23 mouse cellular contexts compared by ENCODE assay signal in the genomic region with DNA sequence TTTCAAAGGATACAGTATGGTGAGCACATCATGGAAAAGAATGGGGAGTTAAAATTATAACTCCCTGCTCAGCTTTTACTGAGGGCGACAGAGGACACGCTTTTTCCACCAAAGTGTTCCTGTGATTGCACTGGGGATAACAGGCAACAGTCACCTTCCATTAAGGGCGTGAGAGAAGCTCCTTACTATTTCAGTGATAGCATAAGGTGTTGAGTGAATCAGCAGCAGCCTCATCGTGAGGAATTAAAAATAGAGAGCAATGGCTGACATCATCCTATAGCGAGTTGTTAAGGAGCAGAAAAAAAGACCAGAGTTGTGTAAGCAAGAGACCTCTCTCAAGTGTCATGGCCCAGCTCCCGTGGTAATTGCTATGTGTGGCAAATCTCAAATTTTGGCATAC. TPM values are rescaled to one million over a fixed set of nuclear protein-coding genes. Genes with fewer than 3 reads are reported as not detected.
A peak's percentile ranks its signal among the peaks of the same experiment; 100 is the strongest.
DNase-seq lines count a peak whose midpoint lies in the region; ATAC-seq lines count a peak whose summit lies in the region.
"Had no signal": no experiment of that assay in that cellular context is flagged by ENCODE, and none has a peak within 500 bp of the region (broad histone marks: within the 10 kb centered on the region; RNA-seq: fewer than 3 reads in every experiment).

No protein-coding gene starts in this region.

- H3K4me2 ChIP-seq in heart, embryonic 13.5 days = peak overlapping the region; percentile 27
- H3K4me2 ChIP-seq: forebrain, embryonic 12.5 days; liver, embryonic 11.5 days; neural tube, embryonic 13.5 days had no signal

- no peaks in the 10 kb centered on the region for H3K27me3 ChIP-seq in heart, embryonic 13.5 days (replicated peaks)
- H3K27me3 ChIP-seq: forebrain, embryonic 12.5 days; megakaryocyte, embryonic 14.5 days; neural tube, embryonic 13.5 days had no signal

- no peak overlapping the region for H3K4me3 ChIP-seq in heart, embryonic 13.5 days
- no peak overlapping the region for H3K4me3 ChIP-seq in macrophage (ENCODE audit: inconsistent target)
- H3K4me3 ChIP-seq: forebrain, embryonic 12.5 days; megakaryocyte, embryonic 14.5 days; neural tube, embryonic 13.5 days had no signal

- H3K79me2 ChIP-seq in macrophage (ENCODE audit: inconsistent target) = peaks cover 88% of the 10 kb centered on the region

- peak overlapping the region; percentile 58 for H3K27ac ChIP-seq in heart, embryonic 13.5 days (replicated peaks)
- peak overlapping the region; percentile 75; the same call in 1 of the 2 replicates for H3K27ac ChIP-seq in macrophage
- H3K27ac ChIP-seq: forebrain, embryonic 12.5 days; neural tube, embryonic 13.5 days; stomach, postnatal 0 days had no signal

- no peaks in the 10 kb centered on the region for H3K36me3 ChIP-seq in heart, embryonic 13.5 days
- H3K36me3 ChIP-seq in macrophage (ENCODE audit: inconsistent target) = peaks cover 1% of the 10 kb centered on the region; the same call in 1 of the 2 replicates
- H3K36me3 ChIP-seq: forebrain, embryonic 12.5 days; neural tube, embryonic 13.5 days had no signal

- no peak for DNase-seq in heart, adult 8-10 months (ENCODE audit: low spot score)
- peak; percentile 10 to 17 for DNase-seq in left cerebral cortex, adult 18-20 months (ENCODE audit: low spot score in 2 of 2)
- no peak for DNase-seq in left cerebral cortex, postnatal 10 days (ENCODE audit: extremely low spot score in 1 of 2, low spot score in 2 of 2)
- peak; percentile 33 to 68 for DNase-seq in frontal cortex, postnatal 36 days (ENCODE audit: low spot score in 2 of 2)
- DNase-seq in embryo, embryonic 10 days (ENCODE audit: low spot score) = no peak
- no peak for DNase-seq in cerebellum, postnatal 14 days
- DNase-seq: adrenal gland, postnatal 36 days; B cell, adult 2 months; cerebellum, adult 2 months; kidney, adult 2 months; kidney, postnatal 25 days; layer of hippocampus, adult 9-11 months; lung, adult 18-20 months; lung, postnatal 14 days; midbrain, embryonic 14.5 days; thymus, postnatal 25 days had no signal

- no peaks in the 10 kb centered on the region for H3K9me3 ChIP-seq in heart, embryonic 13.5 days
- H3K9me3 ChIP-seq: forebrain, embryonic 12.5 days; megakaryocyte, embryonic 14.5 days; neural tube, embryonic 13.5 days had no signal

- H3K4me1 ChIP-seq in heart, embryonic 13.5 days = peaks cover 59% of the 10 kb centered on the region
- H3K4me1 ChIP-seq: forebrain, embryonic 12.5 days had no signal

- intact Hi-C loops in left cerebral cortex, postnatal 10 days (cut with DNase I) = no loop called here

- H3K9ac ChIP-seq in heart, embryonic 13.5 days = no peak overlapping the region
- H3K9ac ChIP-seq: forebrain, embryonic 12.5 days; neural tube, embryonic 13.5 days had no signal

- ATAC-seq in heart, embryonic 13.5 days (ENCODE audit: extremely low read depth, insufficient number of reproducible peaks, low FRiP score, low TSS enrichment) = no peak

- 28% methylated on average over 6 of the region's 6 CpGs for WGBS in heart, embryonic 13.5 days
- 56% methylated on average over 6 of the region's 6 CpGs for WGBS in macrophage (ENCODE audit: missing documents)

RNA-seq across cellular contexts. Expression of a gene that starts 41.3 kb away (rescaled TPM):
- polyA plus RNA-seq in heart, embryonic 13.5 days (2015; fragmentation: Nextera tagmentation; extraction: Ambion mirVana) = 3.3 and 3.4 TPM in 2 replicates
- 10 to 100 TPM; 11.8 to 15.5 (median 15.1) TPM for total RNA-seq in heart, adult 8-10 months (2022)
- total RNA-seq in left cerebral cortex, adult 18-20 months (2021) = 10 to 100 TPM; 70.4 to 74.1 TPM
- total RNA-seq in left cerebral cortex, postnatal 10 days (2021) = 10 to 100 TPM; 76.8 to 77.1 TPM
- 100 to 1,000 TPM in 18 of 26 experiments, 10 to 100 TPM in 8; 20.4 to 211 (median 116) TPM for total RNA-seq in macrophage (2018; cell fraction: chromatin; rRNA removed)
- 10 to 100 TPM; 23.6 to 59.8 (median 37.0) TPM for total RNA-seq in macrophage (2018; cell fraction: cytosol; rRNA removed)
- total RNA-seq in macrophage (2018; cell fraction: nucleus; rRNA removed) = 100 to 1,000 TPM in 3 of 26 experiments, 10 to 100 TPM in 23; 30.1 to 157 (median 70.9) TPM
- 23.8 to 56.9 TPM (median 29.7 TPM) in 3 replicates for polyA plus RNA-seq in macrophage (2018)

Comparison
In these comparisons a context has a peak if more than half of its experiments do, and no peak if none do; other contexts are left out.
1. DNase-seq: peak in left cerebral cortex, adult 18-20 months (2 of 2) and frontal cortex, postnatal 36 days (2 of 2); none in heart, adult 8-10 months (single experiment), left cerebral cortex, postnatal 10 days (0 of 2), embryo, embryonic 10 days (single experiment) and cerebellum, postnatal 14 days (0 of 2).
2. RNA of a gene that starts 41.3 kb away (total RNA-seq): 76.8 to 77.1 TPM in left cerebral cortex, postnatal 10 days and 70.4 to 74.1 TPM in left cerebral cortex, adult 18-20 months; 11.8 to 15.5 TPM in heart, adult 8-10 months; every median in the first group is over 4 times any median in the second.